Mouse (Mus musculus): ENCODE measurements around the gene Itga6.
A peak's percentile ranks its signal among the peaks of the same experiment; 100 is the strongest.

Itga6 gene

DNA sequence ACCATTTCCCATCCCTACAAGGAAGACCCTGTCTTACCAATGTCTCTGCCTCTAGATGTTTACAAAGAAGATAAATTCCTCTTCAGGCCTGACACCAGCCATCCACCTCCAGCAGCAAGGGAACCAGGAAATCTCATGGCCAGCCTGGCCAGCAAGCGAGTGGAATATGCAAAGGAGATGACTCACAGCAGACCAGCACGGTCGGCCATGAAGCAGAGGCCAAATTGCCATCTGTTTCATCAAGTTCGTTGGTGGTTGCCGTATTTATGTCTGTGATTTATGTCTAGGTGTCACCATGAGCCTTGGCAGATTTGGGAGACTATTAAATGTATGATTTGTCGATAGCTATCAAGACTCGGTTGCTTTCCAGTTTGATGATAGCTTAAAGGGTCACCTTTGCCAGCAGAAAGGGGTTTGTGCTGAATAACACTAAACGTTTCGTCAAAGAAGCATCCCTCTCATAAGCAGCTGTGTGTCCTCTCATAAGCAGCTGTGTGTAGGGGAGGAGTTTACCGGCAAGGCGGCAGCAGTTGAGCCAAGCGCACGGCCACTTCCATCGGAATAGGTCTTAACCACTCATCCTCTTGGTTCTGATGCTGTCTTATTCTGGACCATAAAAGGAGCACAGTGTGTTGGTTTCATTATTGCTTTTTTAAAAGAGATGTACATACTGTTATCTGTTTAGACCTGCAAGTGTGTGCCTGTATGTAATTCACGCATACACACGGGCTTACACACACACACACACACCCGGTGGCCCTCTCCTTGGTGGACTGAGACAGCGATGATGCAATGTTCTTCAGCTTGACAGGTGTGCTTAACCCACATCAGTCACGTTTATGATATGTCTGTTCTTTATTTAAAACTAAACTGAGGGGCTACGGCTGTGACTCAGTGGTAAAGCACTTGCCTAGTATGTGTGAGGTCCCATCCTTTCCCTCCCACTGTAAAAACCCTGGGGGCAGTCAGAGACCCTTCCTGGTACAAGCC lies 14.5 kb upstream of the Itga6 start:
- peak; percentile 24 for DNase-seq (ENCODE audit: extremely low read depth, insufficient read length, low spot score)

DNA sequence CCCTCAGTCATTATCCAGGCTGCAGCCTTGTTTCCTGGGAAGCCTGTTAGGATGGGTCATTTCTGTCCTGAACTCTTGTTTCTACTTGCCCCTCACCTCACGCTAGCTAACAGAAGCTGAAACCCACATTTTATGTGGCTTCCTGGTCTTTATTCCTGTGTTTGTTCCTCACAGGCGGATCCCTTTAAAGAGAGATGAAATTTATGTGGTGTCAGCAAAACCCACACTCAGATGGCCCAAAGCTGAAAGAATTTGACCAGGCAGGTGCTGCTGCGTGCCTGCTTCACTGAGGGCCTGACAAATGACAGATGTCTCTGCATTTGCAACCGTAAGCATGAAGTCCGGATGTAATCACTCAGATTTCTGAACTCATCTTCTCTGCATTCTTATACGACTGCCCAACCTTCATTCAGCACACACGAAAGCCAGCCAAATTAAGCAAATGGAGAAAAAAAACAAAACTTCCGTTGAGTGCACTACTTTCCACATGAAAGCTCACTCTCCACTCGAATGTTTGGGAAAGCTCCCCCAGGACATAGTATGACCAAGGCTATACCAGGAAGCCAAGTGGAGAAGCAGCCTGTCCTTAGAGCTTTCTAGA lies 10.5 kb upstream of the Itga6 start:
- no peak for DNase-seq (ENCODE audit: extremely low read depth, insufficient read length, low spot score)

DNA sequence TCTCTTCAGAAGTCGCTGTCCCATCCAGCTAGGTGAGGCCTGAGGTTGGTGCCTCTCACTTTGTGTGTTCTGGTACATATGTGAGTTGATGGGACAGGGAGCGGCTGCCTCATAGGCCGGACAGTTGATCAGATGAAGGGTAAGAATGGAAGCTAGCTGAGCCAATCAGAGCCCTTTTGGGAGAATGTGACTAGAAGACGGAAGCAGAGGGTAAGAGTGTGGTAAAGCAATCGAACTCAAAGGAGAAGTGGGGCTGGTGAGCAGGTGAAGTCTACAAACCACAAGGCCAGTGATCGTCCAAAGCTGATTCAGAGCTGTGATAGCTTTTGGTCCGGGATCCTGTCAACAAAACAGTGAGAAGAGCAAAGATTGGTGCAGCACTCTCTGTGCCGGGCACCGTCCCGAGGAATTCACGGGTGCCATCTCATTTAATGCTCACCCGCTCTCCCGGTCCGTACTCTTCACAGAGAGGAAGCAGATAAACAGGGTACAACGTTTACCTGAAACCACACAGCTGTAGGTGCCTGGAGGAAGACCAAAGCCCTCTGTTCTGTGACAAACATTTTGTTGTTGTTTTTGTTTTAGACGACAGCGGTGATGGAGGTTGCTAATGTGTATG lies 9.8 kb upstream of the Itga6 start:
- no peak for DNase-seq (ENCODE audit: extremely low read depth, insufficient read length, low spot score)

DNA sequence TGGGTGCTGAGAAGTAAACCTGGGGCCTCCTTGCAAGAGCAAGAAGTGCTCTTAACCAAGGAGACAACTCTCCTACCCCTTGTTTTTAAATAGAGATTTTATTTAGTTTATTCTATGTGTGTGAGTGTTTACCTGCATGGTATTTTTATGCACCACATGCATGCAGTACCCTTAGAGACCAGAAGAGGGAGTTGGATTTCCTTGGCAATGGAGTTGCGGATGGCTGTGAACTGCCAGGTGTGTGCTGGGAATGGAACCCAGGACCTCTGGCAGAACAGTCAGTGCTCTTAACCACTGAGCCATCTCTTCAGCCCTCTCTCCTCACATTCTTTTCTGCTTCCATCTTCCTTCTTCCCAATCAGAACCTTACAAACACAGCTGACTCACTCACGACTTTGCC lies 9.2 kb upstream of the Itga6 start:
- DNase-seq (ENCODE audit: extremely low read depth, insufficient read length, low spot score) = no peak

DNA sequence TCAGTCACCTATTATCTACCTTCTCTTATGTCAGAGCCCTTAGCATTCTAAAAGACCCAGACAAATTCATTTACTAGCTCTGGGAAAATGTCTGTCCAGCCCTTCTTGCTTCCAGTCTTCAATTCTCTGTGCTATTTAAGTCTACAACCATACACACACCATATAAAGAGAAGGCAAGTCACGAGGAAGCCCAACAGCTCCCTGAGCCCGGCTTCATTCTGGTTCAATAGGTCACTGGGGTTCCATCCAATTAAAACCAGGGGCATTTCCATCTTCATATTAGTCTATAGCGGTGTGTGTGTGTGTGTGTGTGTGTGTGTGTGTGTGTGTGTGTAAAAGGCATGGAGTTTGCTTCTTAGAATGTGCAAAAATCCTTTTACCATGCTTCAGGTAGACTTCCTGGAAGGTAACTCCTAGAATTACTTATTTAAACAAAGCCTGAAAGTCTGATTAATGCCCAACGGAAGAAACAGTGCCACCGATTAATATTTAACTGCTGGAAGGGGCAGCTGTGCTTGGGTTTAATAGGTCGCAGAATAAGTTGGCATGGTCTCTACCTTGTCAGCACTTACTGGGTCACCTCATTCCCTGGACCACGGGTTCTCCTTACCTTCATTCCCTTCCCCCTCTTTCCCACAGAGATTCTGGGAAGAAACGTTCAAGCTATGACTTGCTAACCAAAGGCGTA lies 6.1 kb upstream of the Itga6 start:
- no peak for DNase-seq (ENCODE audit: extremely low read depth, insufficient read length, low spot score)

DNA sequence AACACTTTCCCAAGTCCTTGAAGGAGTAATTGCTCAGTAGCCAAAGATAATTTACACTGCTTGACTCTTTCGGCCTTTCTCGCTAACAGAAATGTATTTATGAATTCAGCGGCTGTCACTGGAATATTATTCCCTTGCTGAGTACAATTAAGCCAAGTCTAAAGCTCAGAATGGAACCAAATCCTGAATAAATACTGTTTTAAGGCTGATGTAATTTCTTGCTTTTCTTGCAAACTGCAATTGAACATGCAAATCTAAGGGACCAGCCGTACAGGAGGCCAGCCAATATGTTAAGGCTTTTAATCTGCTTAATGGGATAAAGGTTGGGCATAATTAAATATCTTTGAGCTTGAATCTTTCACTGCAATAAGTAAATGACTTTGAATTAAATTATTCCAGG lies 2.9 kb upstream of the Itga6 start:
- DNase-seq (ENCODE audit: extremely low read depth, insufficient read length, low spot score) = no peak

DNA sequence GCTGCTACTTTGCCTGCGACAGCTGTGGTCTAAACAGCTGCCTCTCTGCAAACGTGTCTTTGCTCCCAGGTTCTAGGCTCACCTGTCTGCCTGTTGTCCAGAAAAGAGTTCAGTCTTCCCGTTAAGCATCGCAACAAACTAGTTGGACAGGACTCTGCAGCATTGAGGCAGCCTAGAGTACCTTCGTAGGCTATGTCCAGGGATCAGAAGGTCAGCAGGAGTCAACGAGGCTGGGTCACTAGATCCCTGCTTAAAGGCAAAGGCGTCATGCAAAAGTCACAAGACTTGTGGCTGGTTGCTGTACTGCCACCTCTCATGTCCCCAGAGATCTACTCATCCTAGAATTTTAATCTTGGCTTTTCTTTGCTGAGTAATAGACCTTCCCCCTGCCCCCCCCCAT lies 2.0 kb upstream of the Itga6 start:
- no peak for DNase-seq (ENCODE audit: extremely low read depth, insufficient read length, low spot score)

DNA sequence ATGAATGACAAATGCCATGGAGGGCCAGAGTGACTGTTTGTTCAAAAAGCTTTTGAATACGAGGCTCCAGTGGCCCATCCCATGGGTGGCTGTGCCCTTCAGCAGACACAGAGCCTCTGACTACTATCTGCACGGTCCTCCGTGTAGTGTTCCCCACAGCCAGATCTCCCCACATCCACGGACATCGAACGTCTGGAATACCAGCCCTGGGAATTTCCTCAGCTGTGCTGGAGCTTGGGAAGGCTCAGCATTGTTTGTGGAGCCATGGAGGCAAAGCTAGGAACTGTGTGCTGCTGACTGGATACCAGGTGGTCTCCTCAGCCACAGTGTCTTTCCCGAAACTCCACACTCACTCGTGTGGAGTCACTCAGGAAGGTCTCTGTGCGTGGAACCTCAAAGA lies 1.1 kb upstream of the Itga6 start:
- DNase-seq (ENCODE audit: extremely low read depth, insufficient read length, low spot score) = no peak

DNA sequence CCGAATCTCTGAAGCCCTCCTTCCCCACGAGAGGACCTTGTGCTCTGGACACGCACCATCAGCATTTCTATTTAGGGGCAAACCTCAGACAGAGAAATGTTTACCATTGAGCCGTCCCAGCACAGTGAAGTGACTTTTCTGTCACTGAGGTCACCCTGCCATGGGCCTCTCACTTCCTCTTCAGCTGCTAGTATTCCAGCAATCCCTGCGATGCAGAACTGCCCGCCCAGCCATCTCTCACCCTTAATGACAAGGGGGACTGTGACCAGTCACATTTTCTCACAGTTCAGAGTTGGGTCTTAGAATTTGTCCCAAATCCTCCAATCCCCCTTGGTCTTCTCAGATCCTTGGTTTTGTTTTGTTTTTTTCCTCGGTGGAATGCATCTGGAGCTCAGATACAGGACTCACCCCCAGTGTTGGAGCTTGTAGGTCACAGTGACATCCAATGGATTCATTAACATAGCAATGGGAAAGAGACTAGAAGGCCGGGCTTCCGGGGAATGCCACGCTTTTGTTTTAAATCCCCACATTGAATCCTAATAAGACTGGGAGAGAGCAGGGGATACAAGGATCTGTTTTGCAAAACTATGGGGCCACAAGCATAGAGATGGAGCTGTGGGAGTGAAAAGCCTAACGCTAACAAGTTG lies 432 bp upstream of the Itga6 start:
- no peak for DNase-seq (ENCODE audit: extremely low read depth, insufficient read length, low spot score)

DNA sequence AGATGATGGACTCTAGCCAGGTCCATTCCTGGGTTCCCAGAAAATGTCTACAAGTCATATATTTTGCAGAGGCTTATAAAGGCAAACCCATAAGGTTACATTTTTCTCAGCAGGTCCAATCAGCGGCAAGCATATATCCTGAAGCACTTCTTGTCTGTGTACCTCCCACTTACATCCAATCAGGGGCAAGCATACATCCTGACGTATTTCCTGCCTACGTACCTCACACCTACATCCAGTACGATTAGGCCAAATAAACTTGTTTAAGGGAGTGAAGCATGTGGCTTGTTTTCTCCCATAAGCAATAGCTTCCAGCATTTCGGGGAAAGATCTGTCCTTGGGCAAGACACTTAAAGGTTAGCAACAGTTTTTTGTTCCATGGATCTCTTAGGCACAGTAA lies 3.0 kb downstream of the Itga6 start:
- DNase-seq (ENCODE audit: extremely low read depth, insufficient read length, low spot score) = no peak

DNA sequence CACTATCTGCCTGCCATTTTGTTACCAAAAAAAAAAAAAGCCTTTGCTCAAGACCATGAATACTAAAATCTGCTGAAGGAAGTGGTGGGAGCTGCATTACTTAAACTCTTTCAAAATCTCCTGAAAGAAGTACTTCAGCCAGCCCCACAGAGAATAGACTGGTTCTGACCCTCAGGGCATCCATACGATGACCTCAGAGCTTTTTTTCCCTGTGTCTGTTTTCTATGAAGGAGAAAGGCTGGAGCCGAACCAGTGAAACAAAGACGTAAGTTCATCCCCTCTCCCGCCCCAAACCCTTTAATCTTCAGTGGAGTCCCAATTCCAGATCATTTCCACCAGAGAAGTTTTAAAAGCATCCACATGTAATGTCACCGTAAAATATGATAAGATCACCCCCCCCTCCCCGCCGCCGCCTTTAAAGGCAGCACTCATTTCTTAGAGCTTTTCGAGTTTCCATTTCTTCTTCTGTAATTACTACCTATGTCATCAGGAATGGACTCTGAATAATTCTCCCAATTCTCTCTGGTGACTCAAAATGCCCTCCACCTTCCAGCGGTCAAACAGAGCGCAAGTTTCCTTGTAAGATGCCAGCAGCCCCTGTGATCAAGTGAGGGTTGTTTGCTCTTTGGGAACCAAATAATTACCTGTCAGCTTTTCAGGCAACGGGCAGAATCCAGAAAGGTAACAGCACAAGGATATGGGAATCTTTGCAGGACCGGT lies 4.1 kb downstream of the Itga6 start:
- no peak for DNase-seq (ENCODE audit: extremely low read depth, insufficient read length, low spot score)

DNA sequence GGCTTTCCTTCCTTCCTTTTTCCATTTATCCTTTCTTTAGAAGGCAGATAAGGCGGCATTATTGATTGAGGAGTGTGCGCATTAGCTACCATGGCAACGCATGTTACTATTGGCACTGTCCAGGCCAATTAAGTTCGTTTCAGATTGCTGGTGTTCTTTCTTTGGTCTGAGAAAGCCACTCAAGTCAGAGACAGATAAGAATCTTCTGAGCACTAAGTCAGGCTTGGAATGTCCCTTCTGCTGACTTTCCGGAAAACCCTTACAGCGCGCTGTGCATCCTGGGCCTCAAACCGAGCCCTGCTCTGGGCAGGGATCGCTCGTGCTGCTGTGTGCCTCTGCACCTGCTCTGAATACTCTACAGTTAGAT lies 4.7 kb downstream of the Itga6 start:
- no peak for DNase-seq (ENCODE audit: extremely low read depth, insufficient read length, low spot score)

DNA sequence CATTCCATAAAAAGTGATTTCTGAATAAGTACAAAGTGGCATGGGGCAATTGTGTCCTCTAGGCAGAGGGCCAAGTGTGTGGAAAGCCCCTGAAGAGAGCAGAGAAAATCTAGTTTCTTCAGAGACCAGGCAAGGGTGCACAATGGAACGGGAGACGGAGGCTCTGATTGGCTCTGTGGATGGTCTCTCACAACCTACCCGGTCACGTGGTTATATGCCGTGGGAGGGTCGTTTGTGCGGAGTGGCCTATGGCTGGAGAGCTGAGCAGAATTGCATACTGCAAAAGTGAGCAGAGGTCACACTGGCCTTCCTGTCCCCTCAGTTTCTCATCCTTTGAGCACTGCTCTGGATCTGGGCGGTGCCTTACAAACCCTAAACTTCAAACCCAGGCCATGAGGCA lies 5.9 kb downstream of the Itga6 start:
- no peak for DNase-seq (ENCODE audit: extremely low read depth, insufficient read length, low spot score)

DNA sequence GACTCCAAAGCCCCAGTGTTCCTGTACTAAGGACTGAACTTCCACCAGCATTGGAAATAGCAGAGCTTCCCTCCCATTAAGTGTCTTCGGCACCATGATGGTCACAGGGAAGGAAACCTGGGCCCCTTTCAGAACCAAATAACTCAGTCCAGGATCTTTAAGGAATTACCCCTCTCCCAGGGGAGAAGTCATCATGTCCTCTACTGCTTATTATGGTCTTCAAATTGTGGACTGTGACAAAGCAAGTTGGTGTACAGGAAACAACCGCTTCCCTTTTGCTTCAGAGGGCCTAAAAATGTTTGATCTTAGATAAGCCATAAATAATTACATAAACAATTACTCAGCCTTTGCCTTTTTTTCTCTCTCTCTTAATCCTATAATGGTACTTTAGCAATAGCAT lies 6.4 kb downstream of the Itga6 start:
- DNase-seq (ENCODE audit: extremely low read depth, insufficient read length, low spot score) = no peak

DNA sequence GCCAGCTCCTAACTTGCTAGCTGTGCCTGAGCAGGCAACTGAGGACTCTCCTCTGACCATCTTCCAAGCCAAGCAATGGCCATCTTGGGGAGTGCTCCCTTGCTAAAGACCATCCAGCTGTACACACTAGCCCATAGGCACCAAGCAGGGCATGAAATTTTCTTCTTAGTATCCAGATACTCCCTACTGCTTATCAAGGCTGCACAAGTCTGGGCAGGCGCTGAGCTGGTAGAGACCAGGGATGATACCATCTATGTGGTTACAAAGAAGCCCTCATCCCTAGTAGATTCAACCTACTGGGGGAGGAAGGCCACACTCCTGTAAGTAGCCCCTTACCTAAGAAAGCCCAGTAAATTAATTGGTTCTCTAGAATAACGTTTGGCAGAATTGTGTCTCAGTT lies 7.0 kb downstream of the Itga6 start:
- DNase-seq (ENCODE audit: extremely low read depth, insufficient read length, low spot score) = no peak

DNA sequence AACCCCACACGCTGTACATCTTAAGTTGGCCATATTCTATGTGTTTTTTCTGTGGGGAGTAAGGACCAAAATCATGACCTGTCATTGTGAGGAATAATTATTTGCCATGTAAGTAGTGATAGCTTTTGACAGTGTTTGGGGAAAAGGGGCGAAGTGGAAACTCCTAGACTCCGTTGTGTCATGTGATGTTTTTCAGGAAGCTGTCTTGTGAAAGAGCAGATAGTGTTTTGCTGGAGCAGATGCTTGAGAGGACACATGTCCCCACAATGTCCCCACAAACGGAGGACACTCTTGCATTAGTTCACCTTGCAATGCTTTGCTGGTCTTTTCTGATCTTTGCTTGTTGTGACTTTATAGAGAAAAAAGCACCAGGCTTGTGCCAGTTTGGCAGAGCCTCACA lies 7.7 kb downstream of the Itga6 start:
- DNase-seq (ENCODE audit: extremely low read depth, insufficient read length, low spot score) = no peak

DNA sequence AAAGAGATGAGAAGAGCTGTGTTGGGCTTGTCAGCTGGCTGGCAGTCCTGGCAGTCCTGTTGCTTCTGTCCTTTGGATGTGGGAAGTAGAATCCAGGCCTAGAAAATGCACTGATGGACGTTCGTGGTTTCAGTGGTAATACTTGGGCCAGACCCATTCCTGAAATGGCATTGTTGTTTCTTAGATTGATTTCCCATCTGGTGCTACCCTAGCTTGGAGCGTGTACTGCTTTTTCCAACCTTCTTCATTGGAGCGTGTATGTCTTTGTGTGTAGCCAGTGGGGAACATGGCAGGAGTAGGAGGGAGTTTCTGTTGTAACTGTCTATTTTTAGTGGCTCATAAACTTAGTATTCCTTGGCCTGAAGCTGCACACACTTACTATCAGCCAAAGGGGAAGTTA lies 10.3 kb downstream of the Itga6 start:
- DNase-seq (ENCODE audit: extremely low read depth, insufficient read length, low spot score) = no peak

DNA sequence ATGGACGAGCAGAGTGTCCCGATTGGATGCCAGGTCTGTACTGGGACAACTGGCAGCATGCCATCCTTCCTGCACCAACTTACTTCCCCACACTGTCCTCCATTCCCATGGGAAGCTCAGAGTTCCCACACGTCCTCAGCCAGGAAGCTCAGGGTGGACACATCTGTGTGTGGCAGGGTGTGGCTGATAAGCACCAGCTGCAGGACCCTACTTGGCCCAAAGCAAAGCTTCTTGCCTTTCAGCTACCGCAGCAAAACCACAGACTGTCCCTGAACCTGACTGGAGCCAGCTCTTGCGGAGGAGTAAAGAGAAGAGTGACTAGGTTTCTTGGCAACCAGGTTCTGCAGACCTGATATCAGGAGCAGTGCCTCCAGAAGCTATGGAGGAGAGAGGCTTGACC lies 11.7 kb downstream of the Itga6 start:
- no peak for DNase-seq (ENCODE audit: extremely low read depth, insufficient read length, low spot score)

DNA sequence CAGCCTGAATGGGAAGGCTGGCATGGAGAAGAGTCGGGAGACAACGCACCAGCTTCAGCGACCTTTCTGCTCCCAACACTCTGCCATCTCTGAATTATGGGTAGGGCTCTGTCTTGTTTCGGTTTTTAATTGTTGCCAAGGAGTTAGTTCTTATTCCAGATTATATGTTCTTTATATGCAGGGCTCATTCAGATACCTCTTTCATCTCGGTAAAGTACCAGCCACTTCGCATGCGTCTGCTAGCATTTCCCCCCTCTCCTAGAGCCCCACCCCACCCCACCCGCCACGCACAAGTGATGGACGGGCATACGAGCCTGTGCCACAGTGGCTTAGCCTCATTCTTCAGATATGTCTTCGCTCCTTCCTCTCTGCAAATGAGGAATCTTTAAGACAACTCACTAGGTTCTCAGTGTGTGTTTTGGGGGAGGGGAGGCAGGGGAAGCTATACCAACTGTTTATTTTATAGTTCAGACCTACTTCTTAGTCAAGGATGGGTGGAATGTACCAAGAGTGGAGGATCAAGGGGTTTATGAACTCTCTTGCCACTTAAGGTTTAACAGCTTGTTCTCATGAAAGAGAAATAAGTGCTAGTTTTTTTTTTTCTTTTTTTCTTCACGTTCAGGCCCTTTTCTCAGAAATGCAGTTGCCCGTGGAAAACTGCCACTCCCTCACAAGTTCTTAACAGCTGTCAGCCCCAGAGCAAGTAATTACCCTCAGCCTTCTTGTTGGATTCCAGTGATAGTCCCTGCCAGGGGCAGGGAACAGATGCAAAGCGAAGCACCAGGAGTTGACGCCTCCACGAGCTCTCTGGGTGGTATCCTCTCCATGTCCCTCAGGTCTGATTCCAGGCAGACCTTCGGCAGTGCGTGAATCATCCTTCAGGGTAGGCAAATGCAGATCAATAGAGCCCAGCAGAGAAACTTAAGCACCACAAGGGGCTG lies 13.4 kb downstream of the Itga6 start:
- no peak for DNase-seq (ENCODE audit: extremely low read depth, insufficient read length, low spot score)
